Comparison of ENCODE assay signal across 16 mouse cellular contexts in genomic region chr1:125437927-125438326, GRCm38 (mm10). TPM values are rescaled to one million over a fixed set of nuclear protein-coding genes. Genes with fewer than 3 reads are reported as not detected.
DNase-seq lines count a peak whose midpoint lies in the region; ATAC-seq and TF ChIP-seq lines count a peak whose summit lies in the region.
"Had no signal": no experiment of that assay in that cellular context is flagged by ENCODE, and none has a peak within 500 bp of the region (broad histone marks: within the 10 kb centered on the region; RNA-seq: fewer than 3 reads in every experiment).

No protein-coding gene starts in this region.

- H3K27me3 ChIP-seq in liver, embryonic 11.5 days (replicated peaks; ENCODE audit: control insufficient read depth, insufficient read depth, low read length), result no peaks in the 10 kb centered on the region
- no peaks in the 10 kb centered on the region for H3K27me3 ChIP-seq in MEL (ENCODE audit: control insufficient read depth in 1 of 2, insufficient read depth in 2 of 2, low read length in 2 of 2)
- H3K27me3 ChIP-seq: liver, embryonic 13.5 days had no signal

- H3K27ac ChIP-seq in liver, embryonic 11.5 days (ENCODE audit: low read depth, low read length), result no peak overlapping the region
- H3K27ac ChIP-seq in MEL (ENCODE audit: control insufficient read depth, low read depth, low read length), result peak overlapping the region; percentile 12; the same call in 1 of the 2 replicates
- H3K27ac ChIP-seq: left cerebral cortex, adult 2 months; liver, embryonic 13.5 days had no signal

- TF ChIP-seq POLR2A in MEL (IDR thresholded peaks at IDR 0.05; ENCODE audit: control insufficient read depth in 1 of 2, insufficient read depth in 1 of 2, low read depth in 1 of 2, low read length in 2 of 2, poor library complexity in 1 of 2), result no peak

- TF ChIP-seq EP300 in MEL (IDR thresholded peaks at IDR 0.05; ENCODE audit: low read depth in 1 of 2, low read length in 2 of 2), result no peak

- 33% methylated on average over 3 of the region's 3 CpGs for WGBS in liver, embryonic 11.5 days

- H3K79me2 ChIP-seq in MEL (ENCODE audit: control insufficient read depth, insufficient read depth, low read length, poor library complexity), result peaks cover 17% of the 10 kb centered on the region

- intact Hi-C loops in left cerebral cortex, postnatal 36 days (cut with DNase I), result loop anchor here (5.0 kb wide), 1 partner anchor 44 kb away; no protein-coding TSS in a partner anchor

- ATAC-seq in liver, embryonic 11.5 days (replicated peaks; ENCODE audit: low FRiP score), result no peak
- ATAC-seq: forebrain, embryonic 16.5 days; inflammation-experienced regulatory T-cells, adult 6 months had no signal

- DNase-seq in liver, result peak; percentile 28
- no peak for DNase-seq in liver, embryonic 11.5 days (ENCODE audit: low spot score)
- peak; percentile 38 for DNase-seq in MEL (ENCODE audit: low read depth, low spot score)
- DNase-seq in lung, postnatal 14 days, result peak; percentile 26
- DNase-seq in spleen, postnatal 36 days (ENCODE audit: low spot score in 2 of 2), result peak; percentile 81 to 84
- no peak for DNase-seq in left cerebral cortex, postnatal 36 days (ENCODE audit: low spot score in 2 of 2)
- DNase-seq in gastrocnemius, adult 18-20 months (ENCODE audit: low spot score), result no peak
- DNase-seq in frontal cortex, postnatal 36 days (ENCODE audit: low spot score in 2 of 2), result no peak
- DNase-seq: adrenal gland, postnatal 25 days; heart, postnatal 14 days; kidney, postnatal 10 days; liver, embryonic 13.5 days had no signal

- no peaks in the 10 kb centered on the region for H3K9me3 ChIP-seq in liver, embryonic 11.5 days (ENCODE audit: control insufficient read depth, low read length)
- H3K9me3 ChIP-seq in MEL (replicated peaks; ENCODE audit: insufficient read depth, low read length), result no peaks in the 10 kb centered on the region
- H3K9me3 ChIP-seq: liver, embryonic 13.5 days had no signal

- no peak for TF ChIP-seq CTCF in MEL (IDR thresholded peaks at IDR 0.05 in 2 of 3, conservative IDR thresholded peaks at IDR 0.05 in 1 of 3; ENCODE audit: control insufficient read depth in 1 of 3, insufficient read depth in 1 of 3, low read depth in 2 of 3, low read length in 3 of 3, poor library complexity in 1 of 3, severe bottlenecking in 1 of 3)

- H3K9ac ChIP-seq in liver, embryonic 11.5 days (ENCODE audit: low read depth, low read length), result no peak overlapping the region
- no peak overlapping the region for H3K9ac ChIP-seq in MEL (ENCODE audit: control insufficient read depth, low read depth, low read length, poor library complexity, severe bottlenecking)
- H3K9ac ChIP-seq: liver, embryonic 13.5 days had no signal

- peaks cover 8% of the 10 kb centered on the region for H3K4me1 ChIP-seq in liver, embryonic 11.5 days (replicated peaks; ENCODE audit: control insufficient read depth, insufficient read depth, low read length)
- H3K4me1 ChIP-seq in MEL (ENCODE audit: control insufficient read depth in 1 of 2, insufficient read depth in 2 of 2, low read length in 2 of 2), result peaks cover 11 to 18% of the 10 kb centered on the region in 2 experiments

- TF ChIP-seq RAD21 in MEL (IDR thresholded peaks at IDR 0.05; ENCODE audit: low read depth, low read length), result no peak

- no peak overlapping the region for H3K4me2 ChIP-seq in liver, embryonic 11.5 days
- H3K4me2 ChIP-seq: liver, embryonic 13.5 days had no signal

- no peaks in the 10 kb centered on the region for H3K36me3 ChIP-seq in liver, embryonic 11.5 days (ENCODE audit: control insufficient read depth, insufficient read depth, low read length)
- peaks cover 0 to 29% of the 10 kb centered on the region in 2 experiments; a peak in 2 of 4 replicates for H3K36me3 ChIP-seq in MEL (ENCODE audit: control insufficient read depth in 1 of 2, insufficient read depth in 2 of 2, low read length in 2 of 2)
- H3K36me3 ChIP-seq: liver, embryonic 13.5 days had no signal

- H3K4me3 ChIP-seq in liver, embryonic 11.5 days (ENCODE audit: low read depth, low read length), result no peak overlapping the region
- no peak overlapping the region for H3K4me3 ChIP-seq in MEL (ENCODE audit: control insufficient read depth in 1 of 2, insufficient read depth in 1 of 2, low read depth in 2 of 2, low read length in 2 of 2)
- H3K4me3 ChIP-seq: left cerebral cortex, adult 2 months; liver, embryonic 13.5 days; myocyte had no signal

TF ChIP-seq in MEL, 35 proteins besides CTCF, POLR2A, EP300 and RAD21:
- no peak for TF ChIP-seq NRF1 (IDR thresholded peaks at IDR 0.05; ENCODE audit: insufficient read depth, low read depth, low read length, poor library complexity, severe bottlenecking)
- TF ChIP-seq SIN3A (IDR thresholded peaks at IDR 0.05; ENCODE audit: low read length), result no peak
- TF ChIP-seq ZC3H11A (IDR thresholded peaks at IDR 0.05; ENCODE audit: low read depth, low read length), result no peak
- no peak for TF ChIP-seq MAX (IDR thresholded peaks at IDR 0.05; ENCODE audit: low read length)
- TF ChIP-seq GABPA (IDR thresholded peaks at IDR 0.05; ENCODE audit: low read depth, low read length), result no peak
- no peak for TF ChIP-seq ETS1 (IDR thresholded peaks at IDR 0.05; ENCODE audit: low read depth, low read length)
- no peak for TF ChIP-seq JUND (IDR thresholded peaks at IDR 0.05; ENCODE audit: low read depth, low read length)
- no peak for TF ChIP-seq MYB (IDR thresholded peaks at IDR 0.05; ENCODE audit: low read depth, low read length)

RNA-seq across cellular contexts. Expression of gene Actr3, which starts 2.4 kb away (rescaled TPM):
- 245 and 281 TPM in 2 replicates for polyA plus RNA-seq in liver, embryonic 11.5 days (2014; fragmentation: Nextera tagmentation; extraction: Ambion mirVana)
- total RNA-seq in MEL (2012; rRNA removed), result 154 and 191 TPM in 2 replicates
- 100 to 1,000 TPM in 1 of 2 experiments, not detected in 1; 211 TPM for polyA plus RNA-seq in MEL (2012; ENCODE audit: insufficient read depth in 1 of 2, insufficient read length in 2 of 2, low read depth in 1 of 2, low replicate concordance in 2 of 2, missing spikeins in 1 of 2)
- 100 to 1,000 TPM; 220 to 242 TPM for total RNA-seq in left cerebral cortex, postnatal 36 days (2021)
- 10 to 100 TPM; 40.0 to 50.8 TPM for total RNA-seq in gastrocnemius, adult 18-20 months (2021)

Comparison
In these comparisons a context has a peak if more than half of its experiments do, and no peak if none do; other contexts are left out.
1. DNase-seq: peak in liver (single experiment), MEL (single experiment), lung, postnatal 14 days (single experiment) and spleen, postnatal 36 days (2 of 2); none in liver, embryonic 11.5 days (single experiment), left cerebral cortex, postnatal 36 days (0 of 2), gastrocnemius, adult 18-20 months (single experiment) and frontal cortex, postnatal 36 days (0 of 2).